Mouse (Mus musculus) liver, adult 10 weeks (tissue): ENCODE measurements around the gene Tspear. TPM values are rescaled to one million over a fixed set of nuclear protein-coding genes. Genes with fewer than 3 reads are reported as not detected.

ENCODE experiments used
- polyA plus RNA-seq: library from polyadenylated mRNA; stranded (reverse); fragments of 350-450 nt; fragmentation: Illumina TruSeq; extraction: RNeasy Lipid Tissue Mini Kit (QIAGEN cat#74804); gene quantifications from one replicate; pipeline ENCODE4 v1.2.3, GENCODE M21; 2014; ENCODE audit warnings: low read depth, low replicate concordance

The Tspear gene
- polyA plus RNA-seq, 1 experiment from 2014 or later = not detected

GRCm38 (mm10) chr10:77846503-77846902 is 160.1 kb downstream of the Tspear start, which contains the start of gene Gm36176:
Gm36176 (plus strand) TSS chr10:77846803.

GRCm38 (mm10) chr10:77852559-77852958 is 166.2 kb downstream of the Tspear start, which contains the start of gene Gm10318:
Gm10318 (plus strand) TSS chr10:77852859.

GRCm38 (mm10) chr10:77861675-77862074 is 175.3 kb downstream of the Tspear start, which contains the start of gene Gm3285:
Gm3285 (plus strand) TSS chr10:77861975.

GRCm38 (mm10) chr10:77902211-77902893 is 216.0 kb downstream of the Tspear start, which contains the start of gene Lrrc3:
Lrrc3 (minus strand) TSS chr10:77902536.

Other genes starting within 250 kb of the Tspear start
- 1.5 TPM for gene Fam207a, start 170.8 kb upstream of the Tspear start, polyA plus RNA-seq
- 1.2 TPM for gene Itgb2, start 156.3 kb upstream of the Tspear start, polyA plus RNA-seq
- gene Pttg1ip, start 104.8 kb upstream of the Tspear start, polyA plus RNA-seq = 158 TPM
- gene Sumo3, start 80.5 kb upstream of the Tspear start, polyA plus RNA-seq = 72.2 TPM
- not detected for gene Gm49325, start 80.4 kb upstream of the Tspear start, polyA plus RNA-seq
- gene Ube2g2, start 64.3 kb upstream of the Tspear start, polyA plus RNA-seq = 10.8 TPM
- not detected for gene Gm19402, start 4.2 kb downstream of the Tspear start, polyA plus RNA-seq
- gene Gm9508, start 10.7 kb downstream of the Tspear start, polyA plus RNA-seq = not detected
- not detected for gene Gm10272, start 20.1 kb downstream of the Tspear start, polyA plus RNA-seq
- gene Gm10024, start 24.9 kb downstream of the Tspear start, polyA plus RNA-seq = not detected
- not detected for gene Gm10142, start 29.2 kb downstream of the Tspear start, polyA plus RNA-seq
- gene Krtap12-1, start 34.0 kb downstream of the Tspear start, polyA plus RNA-seq = not detected
- not detected for gene Gm10100, start 39.9 kb downstream of the Tspear start, polyA plus RNA-seq
- not detected for gene Gm18596, start 56.1 kb downstream of the Tspear start, polyA plus RNA-seq
- not detected for gene Gm9736, start 64.8 kb downstream of the Tspear start, polyA plus RNA-seq
- gene Gm3233, start 73.1 kb downstream of the Tspear start, polyA plus RNA-seq = not detected
- gene Gm3238, start 84.8 kb downstream of the Tspear start, polyA plus RNA-seq = not detected
- gene Gm7138, start 90.4 kb downstream of the Tspear start, polyA plus RNA-seq = not detected
- not detected for gene Gm3250, start 96.0 kb downstream of the Tspear start, polyA plus RNA-seq
- gene Gm7137, start 101.6 kb downstream of the Tspear start, polyA plus RNA-seq = not detected
- gene Gm9639, start 108.5 kb downstream of the Tspear start, polyA plus RNA-seq = not detected
- gene Gm19668, start 112.6 kb downstream of the Tspear start, polyA plus RNA-seq = not detected
- gene Gm9507, start 125.3 kb downstream of the Tspear start, polyA plus RNA-seq = not detected
- gene Gm2696, start 128.1 kb downstream of the Tspear start, polyA plus RNA-seq = not detected
- gene Krtap10-4, start 140.5 kb downstream of the Tspear start, polyA plus RNA-seq = not detected
- not detected for gene Krtap10-10, start 149.4 kb downstream of the Tspear start, polyA plus RNA-seq
- not detected for gene Gm36176, start 160.2 kb downstream of the Tspear start, polyA plus RNA-seq
- gene Gm10318, start 166.3 kb downstream of the Tspear start, polyA plus RNA-seq = not detected
- not detected for gene Gm3285, start 175.4 kb downstream of the Tspear start, polyA plus RNA-seq
- 15.8 TPM for gene Lrrc3, start 216.0 kb downstream of the Tspear start, polyA plus RNA-seq